Mouse (Mus musculus) ES-E14 (cell line): ENCODE results near the gene Myod1. TPM values are rescaled to one million over a fixed set of nuclear protein-coding genes. Genes with fewer than 3 reads are reported as not detected.

Experiments
- DNase-seq: peaks from one replicate; pipeline ENCODE4 v3.0.0-alpha.2; 2013; ENCODE audit warnings: low read depth, low spot score
- H3K27ac ChIP-seq: 2 replicates; pipeline ENCODE4 v1.5.1; 2012; ENCODE audit warnings: low read depth, mild to moderate bottlenecking, low read length, moderate library complexity, mixed read lengths; ENCODE audit not compliant: poor library complexity, insufficient read depth, severe bottlenecking
- H3K36me3 ChIP-seq: 2 replicates; pipeline ENCODE4 v1.6.1; 2012; ENCODE audit warnings: mild to moderate bottlenecking, low read length, moderate library complexity, mixed read lengths; ENCODE audit not compliant: control insufficient read depth, poor library complexity, insufficient read depth, severe bottlenecking
- H3K4me1 ChIP-seq, 2 experiments: fragments of 150-350 bp in 1 of 2; sonication (generic) in 1 of 2; 2 replicates each; pipeline ENCODE4 v1.6.1; 2012; ENCODE audit warnings: low read length in 2 of 2, mild to moderate bottlenecking in 1 of 2, mixed read lengths in 1 of 2; ENCODE audit not compliant: control insufficient read depth in 2 of 2, insufficient read depth in 2 of 2, poor library complexity in 1 of 2
- H3K4me3 ChIP-seq, 2 experiments: fragments of 150-350 bp in 1 of 2; sonication (generic) in 1 of 2; 2 replicates each; pipeline ENCODE4 v1.5.1; 2012; ENCODE audit warnings: low read length in 2 of 2, low read depth in 1 of 2, mild to moderate bottlenecking in 1 of 2, mixed read lengths in 1 of 2; ENCODE audit not compliant: insufficient read depth in 1 of 2, poor library complexity in 1 of 2, severe bottlenecking in 1 of 2
- H3K9ac ChIP-seq: 2 replicates; pipeline ENCODE4 v1.6.1; 2012; ENCODE audit warnings: low read depth, mild to moderate bottlenecking, low read length, mixed read lengths; ENCODE audit not compliant: poor library complexity, insufficient read depth, severe bottlenecking
- H3K9me3 ChIP-seq: fragments of 150-350 bp; sonication (generic); 2 replicates; pipeline ENCODE4 v1.6.1; 2012; ENCODE audit warnings: low read depth, mild to moderate bottlenecking, low read length; ENCODE audit not compliant: control insufficient read depth, insufficient read depth
- CHD2 ChIP-seq: IDR thresholded peaks from 2 replicates; pipeline ENCODE4 v1.6.1; 2014; ENCODE audit warnings: mild to moderate bottlenecking, low read depth, low read length, inconsistent platforms
- HCFC1 ChIP-seq: IDR thresholded peaks from 2 replicates; pipeline ENCODE4 v1.6.1; 2012; ENCODE audit warnings: low read length, inconsistent platforms, borderline replicate concordance; ENCODE audit not compliant: insufficient read depth
- MAFK ChIP-seq: IDR thresholded peaks from 2 replicates; pipeline ENCODE4 v1.6.1; 2014; ENCODE audit warnings: mild to moderate bottlenecking, low read depth, low read length, inconsistent platforms; ENCODE audit not compliant: insufficient read depth
- ZC3H11A ChIP-seq: IDR thresholded peaks from 2 replicates; pipeline ENCODE4 v1.6.1; 2012; ENCODE audit warnings: low read depth, mild to moderate bottlenecking, inconsistent platforms, low read length, borderline replicate concordance
- ZNF384 ChIP-seq: IDR thresholded peaks from 2 replicates; pipeline ENCODE4 v1.6.1; 2012; ENCODE audit warnings: low read depth, low read length, inconsistent platforms
- in situ Hi-C, 2 experiments: fragments of 600-800 bp; cut with MboI; formaldehyde crosslinking; loops; one replicate each; pipeline ENCODE4 v1.15.1; 2025; ENCODE audit warnings: low sequenced_read_pairs in 2 of 2, inconsistent platforms in 1 of 2; ENCODE audit not compliant: unreplicated experiment in 2 of 2
- total RNA-seq: library from RNA; depleted of rRNA; stranded (reverse); fragments of 300-350 nt; gene quantifications from 2 replicates; pipeline ENCODE4 v1.2.3, GENCODE M21; 2012

The Myod1 gene
- total RNA-seq, 1 experiment: not detected

GRCm38 (mm10) chr7:46391701-46392100 lies 15.4 kb downstream of the Myod1 start:
- H3K4me1 ChIP-seq: no peaks in the 10 kb centered on the region
- no peak overlapping the region for H3K27ac ChIP-seq
- in situ Hi-C loops: loop anchor here (5.0 to 25.0 kb wide), 3 partner anchors 171 to 216 kb away; no protein-coding TSS in a partner anchor
- no peak for DNase-seq
- no peak overlapping the region for H3K9ac ChIP-seq
- H3K9me3 ChIP-seq: no peaks in the 10 kb centered on the region
- H3K36me3 ChIP-seq: no peaks in the 10 kb centered on the region
- TF ChIP-seq HCFC1 (no peak), CHD2 (no peak), ZNF384 (no peak), ZC3H11A (no peak), MAFK (no peak)
- H3K4me3 ChIP-seq: no peak overlapping the region

DNA sequence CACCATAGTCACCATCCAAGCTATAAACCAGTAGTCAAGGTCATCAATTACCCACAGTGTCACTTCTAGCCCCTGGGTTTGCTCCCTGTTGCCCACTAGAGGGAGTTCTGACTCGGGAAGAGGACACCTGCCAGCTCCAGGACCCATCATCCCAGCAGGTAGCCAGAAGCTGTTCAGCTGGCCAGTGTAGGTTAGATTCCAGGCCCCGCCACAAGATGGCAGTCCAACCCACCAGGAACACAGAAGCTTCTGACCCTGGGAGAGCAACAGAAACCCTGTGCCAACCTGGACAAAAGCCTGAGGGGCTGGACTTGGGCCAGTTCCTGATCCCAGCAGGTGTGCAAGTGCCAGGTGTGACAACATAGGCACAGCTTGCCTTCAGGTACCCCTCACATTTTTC lies 16.8 kb downstream of the Myod1 start:
- H3K36me3 ChIP-seq: no peaks in the 10 kb centered on the region
- no peaks in the 10 kb centered on the region for H3K4me1 ChIP-seq
- no peak overlapping the region for H3K9ac ChIP-seq
- no peak for TF ChIP-seq MAFK
- TF ChIP-seq ZC3H11A: peak; percentile 73
- TF ChIP-seq HCFC1: peak; percentile 33; the same call in 1 of the 2 replicates
- no peak for TF ChIP-seq CHD2
- peak; percentile 87 for DNase-seq
- no peak overlapping the region for H3K27ac ChIP-seq
- no peaks in the 10 kb centered on the region for H3K9me3 ChIP-seq
- H3K4me3 ChIP-seq: no peak overlapping the region
- in situ Hi-C loops: loop anchor here (5.0 to 25.0 kb wide), 3 partner anchors 169 to 214 kb away; no protein-coding TSS in a partner anchor

DNA sequence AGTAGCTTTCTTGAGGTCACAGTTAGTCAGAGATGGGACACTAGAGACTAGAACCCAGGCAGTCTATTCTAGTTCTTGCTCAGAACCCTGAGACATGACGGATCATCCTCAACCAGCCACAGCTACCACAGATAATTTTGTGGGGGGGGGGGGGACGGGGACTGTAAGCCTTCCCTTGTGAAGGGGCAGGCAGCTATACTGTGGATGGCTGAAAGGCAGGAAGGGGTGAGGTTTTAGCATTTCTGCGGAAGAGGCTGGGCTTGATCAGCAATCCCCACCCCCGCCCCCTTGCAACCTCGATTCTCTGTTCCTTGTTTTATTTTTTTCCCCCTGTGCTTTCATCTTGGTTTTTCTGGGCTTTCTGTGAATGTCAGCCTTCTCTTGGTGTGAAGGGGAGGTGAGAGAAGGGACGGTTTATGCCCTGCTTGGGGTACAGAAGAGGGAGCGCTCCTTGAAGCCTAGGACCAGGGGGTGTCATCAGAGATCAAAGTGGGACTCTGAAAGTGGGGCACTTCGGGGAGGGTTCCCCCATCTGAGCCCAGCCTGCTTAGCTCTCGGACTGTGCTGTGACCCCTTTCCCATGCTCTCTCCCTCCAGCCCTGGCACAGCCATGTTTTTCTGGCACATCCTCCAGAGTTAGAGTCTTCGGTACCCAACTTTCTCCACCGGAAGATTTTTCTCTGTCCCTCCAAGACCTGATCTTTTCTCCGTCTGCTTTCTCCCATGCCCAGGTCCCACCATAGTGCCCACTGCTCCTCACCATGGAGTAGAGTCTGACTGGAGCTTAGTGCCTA lies 17.6 kb downstream of the Myod1 start:
- in situ Hi-C loops: loop anchor here (5.0 to 25.0 kb wide), 3 partner anchors 168 to 213 kb away; no protein-coding TSS in a partner anchor
- no peak overlapping the region for H3K9ac ChIP-seq
- H3K4me3 ChIP-seq: no peak overlapping the region
- H3K27ac ChIP-seq: no peak overlapping the region
- H3K9me3 ChIP-seq: no peaks in the 10 kb centered on the region
- H3K36me3 ChIP-seq: no peaks in the 10 kb centered on the region
- H3K4me1 ChIP-seq: no peaks in the 10 kb centered on the region
- DNase-seq: no peak
- no peak for TF ChIP-seq CHD2
- no peak for TF ChIP-seq ZC3H11A
- TF ChIP-seq ZNF384: no peak
- TF ChIP-seq MAFK: no peak
- TF ChIP-seq HCFC1: no peak

GRCm38 (mm10) chr7:46394933-46395332 lies 18.7 kb downstream of the Myod1 start:
- no peak for TF ChIP-seq MAFK
- TF ChIP-seq ZNF384: no peak
- TF ChIP-seq CHD2: no peak
- no peak for TF ChIP-seq HCFC1
- TF ChIP-seq ZC3H11A: no peak
- no peaks in the 10 kb centered on the region for H3K9me3 ChIP-seq
- no peak overlapping the region for H3K27ac ChIP-seq
- in situ Hi-C loops: loop anchor here (5.0 to 25.0 kb wide), 3 partner anchors 167 to 212 kb away; no protein-coding TSS in a partner anchor
- H3K4me1 ChIP-seq: no peaks in the 10 kb centered on the region
- H3K4me3 ChIP-seq: no peak overlapping the region
- H3K9ac ChIP-seq: no peak overlapping the region
- no peak for DNase-seq
- H3K36me3 ChIP-seq: no peaks in the 10 kb centered on the region
